Mouse (Mus musculus): ENCODE results near the gene Ubr1. TPM values are rescaled to one million over a fixed set of nuclear protein-coding genes. Genes with fewer than 3 reads are reported as not detected.
A peak's percentile ranks its signal among the peaks of the same experiment; 100 is the strongest.

The Ubr1 gene
- polyA plus RNA-seq (2016; fragmentation: Nextera tagmentation; extraction: Ambion mirVana): 21.8 and 23.0 TPM in 2 replicates

DNA sequence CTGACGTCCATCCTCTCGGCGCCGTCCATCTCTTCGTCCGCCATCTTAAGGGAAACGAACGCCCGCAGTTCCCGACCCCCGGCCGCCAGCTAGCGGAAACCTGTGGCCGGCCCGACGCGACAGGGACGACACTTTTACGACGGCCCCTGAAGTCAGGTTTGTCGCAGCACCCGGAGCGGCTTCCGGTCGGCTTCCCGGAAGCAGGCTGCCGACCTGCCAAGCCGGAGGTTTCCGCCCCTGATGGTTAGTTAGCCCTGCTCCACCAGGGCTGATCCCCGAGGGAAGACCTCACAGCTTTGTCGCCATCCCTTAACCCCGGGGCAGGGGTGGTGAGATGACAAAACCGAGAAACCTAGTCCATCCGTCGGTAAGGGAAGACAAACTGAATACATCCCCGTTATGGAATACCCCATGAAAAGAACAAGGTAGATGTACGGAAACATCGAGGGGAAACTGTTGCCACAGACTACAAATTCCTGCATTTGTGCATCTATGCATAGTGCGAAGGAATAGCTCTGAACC lies at the start of gene Ubr1:
Gene Ubr1, minus strand, starts transcription at position 157 of the 522 bp plus-strand sequence.
- Histone ChIP-seq H3K4me1 (replicated peaks) (peaks cover 18% of the 10 kb centered on the region), H3K9me3 (no peaks in the 10 kb centered on the region), H3K36me3 (peaks cover 7% of the 10 kb centered on the region), H3K27ac (peak within 1 kb of the TSS; percentile 96), H3K4me3 (peak within 1 kb of the TSS; percentile 83), H3K27me3 (ENCODE audit: insufficient read depth, poor library complexity, severe bottlenecking) (no peaks in the 10 kb centered on the region)
- WGBS: under 1% methylated on average over 39 of the region's 39 CpGs
- peak; percentile 90 for DNase-seq (ENCODE audit: low spot score)

DNA sequence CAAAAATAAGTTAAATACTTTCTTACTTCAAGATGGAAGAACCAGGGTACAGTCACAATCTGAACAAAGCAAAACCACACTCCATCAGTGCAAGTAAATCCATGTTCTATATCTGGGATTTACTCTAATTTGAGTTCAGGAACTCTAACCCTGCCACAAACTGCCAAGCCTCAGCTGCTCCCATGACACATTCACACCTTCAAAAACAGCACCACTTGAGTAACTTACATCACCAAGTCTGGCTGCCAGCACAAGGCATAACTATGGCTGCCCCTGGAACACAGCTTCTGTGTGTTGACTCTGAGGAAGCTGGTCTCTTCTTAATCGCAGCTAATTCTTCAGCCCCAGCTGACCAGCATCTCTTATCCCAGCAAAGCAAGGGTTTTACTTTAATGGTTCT lies 46.6 kb upstream of the Ubr1 start:
- no peaks in the 10 kb centered on the region for H3K4me1 ChIP-seq (replicated peaks)
- 86% methylated on average over 1 of the region's 1 CpGs for WGBS
- H3K9me3 ChIP-seq: peaks cover 3% of the 10 kb centered on the region; the same call in 1 of the 2 replicates
- H3K27ac ChIP-seq: no peak overlapping the region
- DNase-seq (ENCODE audit: low spot score): no peak
- H3K27me3 ChIP-seq (ENCODE audit: insufficient read depth, poor library complexity, severe bottlenecking): no peaks in the 10 kb centered on the region
- peaks cover 51% of the 10 kb centered on the region for H3K36me3 ChIP-seq
- no peak overlapping the region for H3K4me3 ChIP-seq

DNA sequence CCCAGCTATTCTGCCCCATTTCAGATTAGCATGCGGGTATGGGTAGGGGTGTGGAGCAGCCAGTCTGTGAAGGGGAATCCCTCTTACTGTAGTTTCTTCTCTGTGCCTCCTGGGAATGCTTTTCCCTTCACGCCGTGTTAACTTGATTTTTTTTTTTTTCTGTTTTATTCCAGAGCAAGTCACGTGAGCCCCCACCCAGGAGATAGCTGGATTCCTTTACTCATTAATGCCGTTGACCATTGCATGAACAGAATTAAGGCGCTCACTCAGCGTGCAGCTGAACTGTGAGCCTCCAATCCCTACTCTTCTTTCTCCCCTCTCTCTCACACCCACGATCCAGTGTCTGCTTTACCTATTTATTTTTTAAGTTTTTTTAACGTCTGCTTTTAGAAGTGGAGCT lies 45.7 kb upstream of the Ubr1 start:
- H3K27me3 ChIP-seq (ENCODE audit: insufficient read depth, poor library complexity, severe bottlenecking): no peaks in the 10 kb centered on the region
- 86% methylated on average over 9 of the region's 9 CpGs for WGBS
- no peak overlapping the region for H3K27ac ChIP-seq
- H3K9me3 ChIP-seq: peaks cover 3% of the 10 kb centered on the region; the same call in 1 of the 2 replicates
- H3K36me3 ChIP-seq: peaks cover 60% of the 10 kb centered on the region
- H3K4me1 ChIP-seq (replicated peaks): no peaks in the 10 kb centered on the region
- H3K4me3 ChIP-seq: no peak overlapping the region
- no peak for DNase-seq (ENCODE audit: low spot score)

DNA sequence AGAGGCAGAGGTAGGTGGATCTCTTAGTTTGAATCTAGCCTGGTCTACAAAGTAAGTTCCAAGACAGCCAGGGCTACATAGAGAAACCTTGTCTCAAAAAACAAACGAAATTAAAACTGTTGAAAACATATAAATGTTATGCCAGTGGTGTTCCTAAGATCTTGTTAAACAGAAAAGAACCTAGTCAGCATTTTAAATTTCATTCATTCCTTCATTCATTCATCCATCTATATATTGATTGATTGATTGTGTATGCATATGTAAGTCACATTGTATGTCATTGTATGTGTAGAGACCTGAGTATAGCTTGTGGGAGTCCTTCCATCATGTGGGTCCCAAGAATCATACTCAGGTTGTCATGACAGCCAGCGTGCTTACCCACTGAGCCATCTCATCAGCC lies 45.0 kb upstream of the Ubr1 start:
- Histone ChIP-seq H3K9me3 (peaks cover 3% of the 10 kb centered on the region; the same call in 1 of the 2 replicates), H3K4me3 (no peak overlapping the region), H3K4me1 (replicated peaks) (no peaks in the 10 kb centered on the region), H3K27me3 (ENCODE audit: insufficient read depth, poor library complexity, severe bottlenecking) (no peaks in the 10 kb centered on the region), H3K27ac (no peak overlapping the region), H3K36me3 (peaks cover 64% of the 10 kb centered on the region)
- WGBS: 90% methylated on average over 2 of the region's 2 CpGs
- no peak for DNase-seq (ENCODE audit: low spot score)

DNA sequence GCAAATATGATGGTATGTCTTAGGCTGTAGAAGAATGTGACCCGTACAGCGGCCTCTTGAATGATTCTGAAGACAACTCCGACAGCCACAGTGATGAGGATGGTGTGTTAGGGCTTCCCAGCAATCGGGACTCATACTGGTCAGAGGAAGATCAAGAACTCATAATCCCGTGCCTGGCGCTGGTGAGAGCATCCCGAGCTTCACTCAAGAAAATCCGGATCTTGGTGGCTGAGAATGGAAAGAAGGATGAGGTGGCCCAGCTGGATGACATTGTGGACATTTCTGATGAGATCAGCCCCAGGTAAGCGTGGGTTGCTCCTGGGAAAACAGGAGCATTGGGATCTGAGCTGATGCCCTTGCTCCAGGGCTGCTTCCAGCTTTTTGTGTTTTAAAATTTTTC lies 42.2 kb upstream of the Ubr1 start:
- Histone ChIP-seq H3K27ac (no peak overlapping the region), H3K27me3 (ENCODE audit: insufficient read depth, poor library complexity, severe bottlenecking) (no peaks in the 10 kb centered on the region), H3K9me3 (peaks cover under 1% of the 10 kb centered on the region; the same call in 1 of the 2 replicates), H3K4me1 (replicated peaks) (peaks cover 16% of the 10 kb centered on the region), H3K4me3 (no peak overlapping the region), H3K36me3 (peaks cover 58% of the 10 kb centered on the region)
- 94% methylated on average over 9 of the region's 9 CpGs for WGBS
- no peak for DNase-seq (ENCODE audit: low spot score)

DNA sequence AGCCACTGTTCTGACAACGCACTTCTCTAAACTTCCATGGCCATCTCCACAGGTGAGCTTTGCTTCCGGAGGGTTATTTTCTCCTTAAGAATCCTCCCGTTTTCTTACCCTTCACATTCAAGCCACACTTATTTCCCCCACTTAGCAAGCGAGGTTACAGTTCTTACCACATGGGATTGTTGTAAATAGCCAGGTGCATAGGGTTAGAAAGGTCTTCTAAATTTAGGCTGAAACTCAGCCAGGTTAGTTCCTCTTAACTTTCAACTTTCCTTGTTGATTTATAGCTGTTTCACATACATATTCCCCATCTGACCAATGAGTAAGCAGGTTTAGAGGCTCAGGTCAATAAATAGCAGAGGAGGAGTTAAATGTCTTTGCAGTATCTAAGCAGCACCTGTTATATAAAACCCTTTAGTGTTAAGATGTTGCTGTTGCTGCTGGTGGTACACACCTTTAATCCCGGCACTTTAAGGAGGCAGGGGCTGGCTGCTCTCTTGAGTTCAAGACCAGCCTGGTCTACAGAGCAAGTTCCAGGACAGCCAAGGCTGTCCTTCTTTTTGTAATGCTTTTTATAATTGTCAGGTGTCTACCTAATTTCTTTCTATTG lies 38.7 kb upstream of the Ubr1 start:
- peaks cover 16% of the 10 kb centered on the region for H3K4me1 ChIP-seq (replicated peaks)
- H3K27me3 ChIP-seq (ENCODE audit: insufficient read depth, poor library complexity, severe bottlenecking): no peaks in the 10 kb centered on the region
- H3K27ac ChIP-seq: no peak overlapping the region
- peaks cover 27% of the 10 kb centered on the region for H3K36me3 ChIP-seq
- DNase-seq (ENCODE audit: low spot score): no peak
- H3K4me3 ChIP-seq: peak overlapping the region; percentile 84
- no peaks in the 10 kb centered on the region for H3K9me3 ChIP-seq
- 23% methylated on average over 5 of the region's 5 CpGs for WGBS

DNA sequence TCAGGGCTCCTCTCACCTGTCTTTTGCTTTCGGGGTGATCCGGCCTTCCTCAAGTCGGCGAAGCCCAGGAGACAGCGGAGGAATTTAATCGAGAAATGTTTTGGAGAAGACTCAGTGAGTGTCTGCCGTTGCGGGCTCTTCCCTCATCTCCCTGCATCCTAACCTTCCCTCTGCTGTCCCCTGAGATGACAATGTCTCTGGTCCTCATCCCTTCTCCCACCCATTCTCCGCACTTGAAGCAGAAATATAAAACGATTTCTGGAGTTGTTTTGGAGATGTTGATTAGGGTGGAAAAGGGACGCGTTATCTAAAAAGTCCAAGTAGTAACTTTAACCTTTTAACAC lies 38.1 kb upstream of the Ubr1 start:
- Histone ChIP-seq H3K36me3 (peaks cover 22% of the 10 kb centered on the region), H3K4me3 (peak overlapping the region; percentile 84), H3K9me3 (no peaks in the 10 kb centered on the region), H3K4me1 (replicated peaks) (peaks cover 16% of the 10 kb centered on the region), H3K27me3 (ENCODE audit: insufficient read depth, poor library complexity, severe bottlenecking) (no peaks in the 10 kb centered on the region), H3K27ac (peak overlapping the region; percentile 83)
- 3% methylated on average over 12 of the region's 12 CpGs for WGBS
- DNase-seq (ENCODE audit: low spot score): no peak

DNA sequence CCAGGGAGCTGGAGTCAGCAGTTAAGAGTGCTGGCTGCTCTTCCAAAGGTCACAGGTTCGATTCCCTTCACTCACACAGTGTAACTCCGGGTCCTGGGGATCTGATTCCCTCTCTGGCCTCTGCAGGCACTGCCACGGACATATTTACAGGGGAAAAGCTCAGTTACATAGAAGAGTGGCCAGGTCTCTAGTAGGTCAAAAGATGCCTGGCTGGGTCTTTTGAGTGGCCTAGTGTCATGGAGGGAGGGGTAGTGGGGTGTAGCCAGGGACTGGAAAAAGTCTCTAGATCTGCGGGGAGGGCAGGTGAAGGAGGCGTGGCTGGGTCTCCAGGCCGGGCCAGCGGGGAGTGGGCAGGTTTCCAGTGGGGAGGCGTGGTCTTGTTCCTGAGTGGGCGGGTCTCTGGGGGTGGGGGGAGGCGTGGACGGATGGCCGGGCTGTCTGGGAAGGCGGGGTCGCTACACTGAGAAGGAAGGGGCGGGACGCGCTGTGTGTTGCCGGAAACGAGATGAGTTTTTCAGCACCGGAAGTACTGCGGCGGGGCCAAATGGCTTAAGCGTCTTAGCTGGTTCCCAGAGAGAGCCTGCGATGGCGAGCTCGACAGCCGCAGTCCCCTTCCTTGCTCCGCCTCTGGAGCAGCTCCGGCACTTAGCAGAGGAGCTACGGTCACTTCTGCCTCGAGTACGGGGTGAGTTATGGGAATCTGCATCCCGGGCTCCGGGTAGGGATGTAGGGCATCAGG lies 37.6 kb upstream of the Ubr1 start, which contains the start of gene Ccndbp1:
Gene Ccndbp1, plus strand, starts transcription at position 479 of the 739 bp plus-strand sequence.
- peaks cover 16% of the 10 kb centered on the region for H3K4me1 ChIP-seq (replicated peaks)
- 3% methylated on average over 34 of the region's 34 CpGs for WGBS
- DNase-seq (ENCODE audit: low spot score): peak; percentile 91
- no peaks in the 10 kb centered on the region for H3K9me3 ChIP-seq
- H3K27me3 ChIP-seq (ENCODE audit: insufficient read depth, poor library complexity, severe bottlenecking): no peaks in the 10 kb centered on the region
- peaks cover 21% of the 10 kb centered on the region for H3K36me3 ChIP-seq
- peak within 1 kb of the TSS; percentile 83 for H3K27ac ChIP-seq
- peak within 1 kb of the TSS; percentile 84 for H3K4me3 ChIP-seq

DNA sequence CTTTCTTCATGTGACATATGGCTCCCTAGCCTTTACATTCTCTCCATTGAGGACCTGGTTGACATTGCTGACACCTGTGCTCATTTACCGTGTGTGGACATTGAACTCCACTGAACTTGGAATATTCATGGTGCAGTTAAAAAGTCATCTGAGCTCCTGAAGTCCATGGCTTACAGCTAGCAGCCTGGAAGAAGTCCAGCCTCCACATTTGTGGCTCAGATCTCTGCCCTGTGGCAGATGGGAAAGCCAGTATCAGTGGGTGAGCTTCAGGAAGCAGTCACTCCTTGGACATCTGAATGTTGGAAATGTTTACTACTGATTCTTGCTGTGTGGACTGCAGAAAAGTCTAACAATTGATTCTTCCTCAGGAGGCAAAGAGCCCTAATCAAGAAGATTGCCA lies 36.5 kb upstream of the Ubr1 start:
- Histone ChIP-seq H3K9me3 (no peaks in the 10 kb centered on the region), H3K4me1 (replicated peaks) (peaks cover 16% of the 10 kb centered on the region), H3K27me3 (ENCODE audit: insufficient read depth, poor library complexity, severe bottlenecking) (no peaks in the 10 kb centered on the region), H3K27ac (no peak overlapping the region), H3K4me3 (no peak overlapping the region), H3K36me3 (peaks cover 12% of the 10 kb centered on the region)
- no peak for DNase-seq (ENCODE audit: low spot score)
- WGBS: 87% methylated on average over 1 of the region's 1 CpGs

DNA sequence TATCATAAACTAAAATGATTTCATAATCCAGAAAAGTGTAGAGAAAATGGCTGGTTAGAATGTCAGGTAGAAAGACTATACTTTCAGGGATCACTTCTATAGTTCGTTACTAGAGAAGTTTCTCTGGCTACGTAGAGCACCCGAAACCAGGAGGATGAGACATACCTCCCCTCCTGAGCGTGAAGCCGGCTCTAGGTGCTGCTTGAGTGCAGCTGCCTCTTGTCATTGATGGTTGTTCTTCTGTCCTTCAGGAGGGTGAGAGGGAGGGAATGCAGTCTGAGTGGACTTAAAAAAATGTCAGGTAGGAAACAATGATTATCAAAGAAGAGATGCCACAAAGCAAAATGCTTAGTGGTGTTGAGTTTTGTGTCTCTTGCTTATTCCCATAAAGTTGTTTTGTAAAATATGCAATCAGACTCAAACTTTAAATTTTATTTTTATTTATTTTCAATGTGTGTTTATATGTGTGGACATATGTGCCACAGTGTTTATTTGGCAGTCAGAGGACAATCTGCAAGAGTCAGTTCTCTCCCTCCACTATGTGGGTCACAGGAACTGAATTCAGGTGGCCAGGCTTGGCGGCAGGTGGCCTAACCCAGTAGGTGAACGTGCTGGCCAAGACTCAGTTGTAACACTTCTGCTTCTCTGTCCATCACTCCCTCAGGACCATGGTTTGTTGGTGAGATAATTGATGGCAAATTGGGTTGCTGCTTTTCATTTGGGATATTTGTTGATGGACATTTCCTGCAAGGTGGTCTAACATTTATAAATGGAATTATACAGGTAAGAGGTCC lies 33.7 kb upstream of the Ubr1 start:
- no peak for DNase-seq (ENCODE audit: low spot score)
- H3K36me3 ChIP-seq: no peaks in the 10 kb centered on the region
- peaks cover 13% of the 10 kb centered on the region for H3K4me1 ChIP-seq (replicated peaks)
- no peak overlapping the region for H3K27ac ChIP-seq
- H3K9me3 ChIP-seq: no peaks in the 10 kb centered on the region
- no peaks in the 10 kb centered on the region for H3K27me3 ChIP-seq (ENCODE audit: insufficient read depth, poor library complexity, severe bottlenecking)
- WGBS: 86% methylated on average over 7 of the region's 7 CpGs
- no peak overlapping the region for H3K4me3 ChIP-seq

DNA sequence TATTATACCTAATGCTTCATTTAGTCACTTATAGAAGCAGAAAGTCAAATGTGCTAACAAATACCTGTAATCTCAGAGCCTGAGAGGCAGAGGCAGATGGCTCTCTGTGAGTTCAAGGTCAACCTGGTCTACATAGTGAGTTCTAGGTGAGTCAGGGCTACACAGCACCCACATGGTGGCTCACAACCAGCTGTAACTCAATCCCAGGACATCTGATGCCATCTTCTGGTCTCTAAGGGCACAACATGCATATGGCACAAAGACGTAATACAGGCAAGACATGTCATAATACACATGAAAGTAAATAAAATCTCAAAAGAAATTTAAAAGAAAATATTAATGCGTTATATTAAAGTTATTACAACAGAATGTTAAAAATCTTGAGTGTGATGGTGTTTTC lies 33.1 kb upstream of the Ubr1 start:
- 70% methylated on average over 2 of the region's 2 CpGs for WGBS
- no peak for DNase-seq (ENCODE audit: low spot score)
- H3K9me3 ChIP-seq: no peaks in the 10 kb centered on the region
- H3K4me3 ChIP-seq: no peak overlapping the region
- no peaks in the 10 kb centered on the region for H3K27me3 ChIP-seq (ENCODE audit: insufficient read depth, poor library complexity, severe bottlenecking)
- H3K4me1 ChIP-seq (replicated peaks): peaks cover 6% of the 10 kb centered on the region; the same call in 1 of the 2 replicates
- no peak overlapping the region for H3K27ac ChIP-seq
- H3K36me3 ChIP-seq: no peaks in the 10 kb centered on the region

DNA sequence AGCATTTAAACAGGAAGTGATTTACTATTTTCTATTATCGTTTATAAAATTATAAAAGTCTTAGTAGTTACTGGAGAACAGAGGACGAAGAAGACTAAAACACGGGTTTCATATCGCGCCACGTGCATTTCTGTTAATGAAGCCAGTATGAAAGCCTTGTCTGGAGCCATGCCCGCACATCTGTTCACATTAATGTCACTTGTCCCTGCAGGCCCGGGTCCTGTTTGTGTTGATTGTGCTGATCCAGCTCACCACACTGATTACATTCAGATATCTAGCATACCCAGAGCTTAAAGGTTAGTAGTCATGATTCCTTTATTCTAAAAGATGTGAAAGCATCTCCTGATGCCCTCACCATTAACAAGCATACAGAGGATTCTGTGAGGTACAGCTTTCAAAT lies 28.3 kb upstream of the Ubr1 start:
- Histone ChIP-seq H3K4me3 (no peak overlapping the region), H3K27ac (no peak overlapping the region), H3K9me3 (no peaks in the 10 kb centered on the region), H3K27me3 (ENCODE audit: insufficient read depth, poor library complexity, severe bottlenecking) (no peaks in the 10 kb centered on the region), H3K36me3 (no peaks in the 10 kb centered on the region), H3K4me1 (replicated peaks) (no peaks in the 10 kb centered on the region)
- WGBS: 90% methylated on average over 8 of the region's 8 CpGs
- DNase-seq (ENCODE audit: low spot score): no peak

Measured in hindbrain, embryonic 10.5 days (tissue).